Mouse (Mus musculus) small intestine, adult 2 months (tissue): Measurements from ENCODE around the gene St8sia1. TPM values are rescaled to one million over a fixed set of nuclear protein-coding genes. Genes with fewer than 3 reads are reported as not detected.

Experiments
- H3K27ac ChIP-seq: fragments of 200-500 bp; 2 replicates; pipeline ENCODE4 v1.5.1; 2012; ENCODE audit warnings: low read depth, low read length, control low read depth, inconsistent platforms; ENCODE audit not compliant: insufficient read depth
- H3K27me3 ChIP-seq: fragments of 200-500 bp; 2 replicates; pipeline ENCODE4 v1.6.1; 2012; ENCODE audit warnings: mild to moderate bottlenecking, moderate library complexity, low read length, inconsistent platforms; ENCODE audit not compliant: control insufficient read depth, insufficient read depth
- H3K36me3 ChIP-seq: fragments of 200-500 bp; 2 replicates; pipeline ENCODE4 v1.6.1; 2012; ENCODE audit warnings: mild to moderate bottlenecking, low read length, control low read depth, inconsistent platforms; ENCODE audit not compliant: control insufficient read depth, insufficient read depth
- H3K4me1 ChIP-seq: fragments of 200-500 bp; 2 replicates; pipeline ENCODE4 v1.6.1; 2012; ENCODE audit warnings: low read length, inconsistent platforms, mixed read lengths; ENCODE audit not compliant: control insufficient read depth, insufficient read depth, insufficient read length
- H3K4me3 ChIP-seq: fragments of 200-500 bp; 2 replicates; pipeline ENCODE4 v1.5.1; 2012; ENCODE audit warnings: low read depth, mild to moderate bottlenecking, control low read depth, inconsistent platforms, low read length, moderate library complexity
- CTCF ChIP-seq: fragments of 200-500 bp; IDR thresholded peaks from 2 replicates; pipeline ENCODE4 v1.5.1; 2012; ENCODE audit warnings: low read depth, mild to moderate bottlenecking, control low read depth, inconsistent platforms, low read length, moderate library complexity, mixed read lengths; ENCODE audit not compliant: insufficient replicate concordance, insufficient read length; ENCODE audit errors: extremely low read depth
- POLR2A ChIP-seq: fragments of 200-500 bp; IDR thresholded peaks from 2 replicates; pipeline ENCODE4 v1.6.1; 2012; ENCODE audit warnings: low read depth, mild to moderate bottlenecking, control low read depth, inconsistent platforms, low read length, moderate library complexity
- WGBS: fragments of 180-500 bp; shearing (Covaris S2); methylation state at CpG from one replicate; pipeline ENCODE4 v1.1.7; 2018; 5-methylcytosine and 5-hydroxymethylcytosine counted together
- polyA plus RNA-seq: library from polyadenylated mRNA; depleted of rRNA; stranded (reverse); fragments of >200 nt; gene quantifications from 2 replicates; pipeline ENCODE4 v1.2.3, GENCODE M21; 2012

Gene St8sia1
- polyA plus RNA-seq, 1 experiment, result 0.19 TPM

GRCm38 (mm10) chr6:142995567-142995966, 31.3 kb upstream of the St8sia1 start:
- no peaks in the 10 kb centered on the region for H3K27me3 ChIP-seq
- H3K4me1 ChIP-seq, result peaks cover 2% of the 10 kb centered on the region; the same call in 1 of the 2 replicates
- no peaks in the 10 kb centered on the region for H3K36me3 ChIP-seq
- H3K4me3 ChIP-seq, result no peak overlapping the region
- H3K27ac ChIP-seq, result no peak overlapping the region
- WGBS, result 61% methylated on average over 5 of the region's 5 CpGs
- no peak for TF ChIP-seq POLR2A
- TF ChIP-seq CTCF, result no peak

- Histone ChIP-seq H3K27me3 (no peaks in the 10 kb centered on the region), H3K27ac (no peak overlapping the region), H3K36me3 (no peaks in the 10 kb centered on the region), H3K4me3 (no peak overlapping the region), H3K4me1 (peaks cover 2% of the 10 kb centered on the region; the same call in 1 of the 2 replicates)
- no peak for TF ChIP-seq POLR2A
- no peak for TF ChIP-seq CTCF
- WGBS, result 31% methylated on average over 7 of the region's 7 CpGs
Measured at GRCm38 (mm10) chr6:142994821-142995220, 30.6 kb upstream of the St8sia1 start.

GRCm38 (mm10) chr6:142993705-142994698, 29.8 kb upstream of the St8sia1 start:
- H3K27me3 ChIP-seq, result no peaks in the 10 kb centered on the region
- H3K36me3 ChIP-seq, result no peaks in the 10 kb centered on the region
- TF ChIP-seq CTCF, result no peak
- no peak for TF ChIP-seq POLR2A
- H3K4me1 ChIP-seq, result peaks cover 2% of the 10 kb centered on the region; the same call in 1 of the 2 replicates
- H3K27ac ChIP-seq, result no peak overlapping the region
- WGBS, result 35% methylated on average over 14 of the region's 14 CpGs
- no peak overlapping the region for H3K4me3 ChIP-seq

DNA sequence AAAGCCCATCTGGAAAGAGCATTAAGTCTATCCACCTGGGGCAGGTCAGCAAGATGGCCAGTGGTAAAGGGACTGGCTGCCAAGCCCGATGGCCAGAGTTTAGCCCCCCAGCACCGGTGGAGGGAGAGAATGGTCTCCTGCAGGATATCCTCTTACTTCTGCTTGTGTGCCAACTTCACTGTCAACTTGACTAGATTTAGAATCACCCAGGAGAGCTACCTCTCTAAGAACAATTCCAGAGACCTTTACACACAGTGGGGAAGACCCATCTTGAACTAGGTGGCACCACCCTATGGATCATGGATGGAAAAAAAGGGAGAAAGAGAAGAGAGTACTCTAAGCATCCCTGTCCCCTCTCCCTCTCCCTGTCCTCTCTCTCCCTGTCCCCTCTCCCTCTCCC, 28.7 kb upstream of the St8sia1 start:
- Histone ChIP-seq H3K27me3 (no peaks in the 10 kb centered on the region), H3K27ac (no peak overlapping the region), H3K36me3 (no peaks in the 10 kb centered on the region), H3K4me1 (no peaks in the 10 kb centered on the region), H3K4me3 (no peak overlapping the region)
- 71% methylated on average over 2 of the region's 2 CpGs for WGBS
- TF ChIP-seq CTCF (no peak), POLR2A (no peak)

DNA sequence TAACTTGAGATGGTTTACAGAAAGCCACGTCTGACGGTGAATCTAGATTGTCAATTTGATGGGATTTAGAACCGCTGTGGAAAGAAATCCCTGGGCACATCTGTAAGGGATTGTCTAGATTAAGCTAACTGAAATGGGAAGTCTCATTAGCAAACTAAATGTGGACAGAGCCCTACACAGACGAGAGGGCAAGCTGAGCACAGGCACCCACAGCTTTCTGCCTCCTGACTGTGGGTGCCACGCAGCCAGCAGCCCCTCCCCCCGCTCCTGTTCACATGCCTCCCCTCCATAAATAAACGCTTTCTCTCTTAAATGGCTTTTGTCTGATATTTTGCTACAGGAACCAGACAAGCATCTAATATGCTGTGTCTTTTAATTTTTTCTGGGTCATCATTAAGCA, 27.8 kb upstream of the St8sia1 start:
- TF ChIP-seq POLR2A, result no peak
- TF ChIP-seq CTCF, result no peak
- H3K4me3 ChIP-seq, result no peak overlapping the region
- no peaks in the 10 kb centered on the region for H3K36me3 ChIP-seq
- WGBS, result 55% methylated on average over 7 of the region's 7 CpGs
- H3K4me1 ChIP-seq, result no peaks in the 10 kb centered on the region
- H3K27me3 ChIP-seq, result no peaks in the 10 kb centered on the region
- H3K27ac ChIP-seq, result no peak overlapping the region

GRCm38 (mm10) chr6:142991391-142992059, 27.3 kb upstream of the St8sia1 start:
- TF ChIP-seq POLR2A (no peak), CTCF (no peak)
- Histone ChIP-seq H3K4me1 (no peaks in the 10 kb centered on the region), H3K4me3 (no peak overlapping the region), H3K27ac (no peak overlapping the region), H3K27me3 (no peaks in the 10 kb centered on the region), H3K36me3 (no peaks in the 10 kb centered on the region)
- 55% methylated on average over 7 of the region's 7 CpGs for WGBS

- TF ChIP-seq CTCF (no peak), POLR2A (no peak)
- WGBS, result 80% methylated on average over 9 of the region's 9 CpGs
- Histone ChIP-seq H3K4me1 (no peaks in the 10 kb centered on the region), H3K27me3 (no peaks in the 10 kb centered on the region), H3K27ac (no peak overlapping the region), H3K4me3 (no peak overlapping the region), H3K36me3 (no peaks in the 10 kb centered on the region)
Measured at GRCm38 (mm10) chr6:142990516-142990915, 26.3 kb upstream of the St8sia1 start.
